In the genomic region with DNA sequence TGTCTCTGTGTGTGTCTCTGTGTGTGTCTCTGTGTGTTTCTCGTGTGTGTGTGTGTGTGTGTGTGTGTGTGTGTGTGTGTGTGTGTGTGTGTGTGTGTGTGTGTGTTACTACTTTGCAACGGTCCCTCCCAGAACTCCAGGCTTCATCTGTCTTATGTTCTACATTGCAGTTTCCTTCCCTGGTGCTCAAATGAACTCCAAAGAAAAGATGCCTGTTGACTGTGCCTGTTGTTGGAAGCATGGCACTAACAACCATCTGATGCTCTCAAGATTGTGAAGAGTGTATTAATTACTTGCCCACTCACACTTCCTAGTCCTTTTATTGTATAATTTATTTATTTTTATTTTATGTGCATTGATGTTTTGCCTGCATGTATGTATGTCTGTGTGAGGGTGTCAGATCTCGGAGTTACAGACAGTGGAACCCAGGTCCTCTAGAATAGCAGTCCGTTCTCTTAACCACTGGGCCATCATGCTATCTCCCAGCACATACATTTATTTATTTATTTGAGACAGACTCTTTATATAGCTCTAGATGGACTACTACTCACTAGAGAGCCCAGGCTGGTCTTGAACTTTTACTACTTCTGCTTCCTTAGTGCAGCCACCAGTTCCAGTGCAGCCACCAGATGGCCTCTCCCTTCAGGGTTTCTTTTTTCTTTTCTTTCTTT, we compare ENCODE assay signal across 8 mouse cellular contexts. TPM values are rescaled to one million over a fixed set of nuclear protein-coding genes. Genes with fewer than 3 reads are reported as not detected.
DNase-seq lines count a peak whose midpoint lies in the region; ATAC-seq and TF ChIP-seq lines count a peak whose summit lies in the region.

No protein-coding gene starts in this region.

- no peaks in the 10 kb centered on the region for H3K9me3 ChIP-seq in kidney, embryonic 15.5 days (replicated peaks)
- no peaks in the 10 kb centered on the region for H3K9me3 ChIP-seq in embryonic facial prominence, embryonic 10.5 days
- no peaks in the 10 kb centered on the region for H3K9me3 ChIP-seq in midbrain, postnatal 0 days (ENCODE audit: low read length)

- no peak for TF ChIP-seq CTCF in midbrain, postnatal 0 days (IDR thresholded peaks at IDR 0.05)

- intact Hi-C loops in left cerebral cortex, postnatal 10 days (cut with DNase I) = no loop called here

- peaks cover 8% of the 10 kb centered on the region for H3K4me1 ChIP-seq in kidney, embryonic 15.5 days
- H3K4me1 ChIP-seq in embryonic facial prominence, embryonic 10.5 days = peaks cover 9% of the 10 kb centered on the region
- H3K4me1 ChIP-seq in midbrain, postnatal 0 days (ENCODE audit: insufficient read depth, low read length) = 0 out of 2 replicates have a peak, but pooled peaks cover 5% of the 10 kb centered on the region

- peak overlapping the region; percentile 77 for H3K4me3 ChIP-seq in kidney, embryonic 15.5 days (replicated peaks)
- peak overlapping the region; percentile 80 for H3K4me3 ChIP-seq in embryonic facial prominence, embryonic 10.5 days
- peak overlapping the region; percentile 94 for H3K4me3 ChIP-seq in midbrain, postnatal 0 days (ENCODE audit: low read depth, low read length)

- peak overlapping the region; percentile 68 for H3K4me2 ChIP-seq in kidney, embryonic 15.5 days
- H3K4me2 ChIP-seq in midbrain, postnatal 0 days (ENCODE audit: low read depth, low read length, poor library complexity, severe bottlenecking) = peak overlapping the region; percentile 65

- peak; percentile 30 for ATAC-seq in kidney, embryonic 15.5 days (replicated peaks; ENCODE audit: low FRiP score)
- ATAC-seq in inflammation-experienced regulatory T-cells, adult 6 months = peak; percentile 21
- ATAC-seq in midbrain, postnatal 0 days (ENCODE audit: low FRiP score) = peak; percentile 17; the same call in 1 of the 2 replicates

- no peak for DNase-seq in kidney, postnatal 10 days
- DNase-seq in embryonic facial prominence, embryonic 10.5 days (ENCODE audit: low spot score) = no peak
- DNase-seq in midbrain, postnatal 0 days (ENCODE audit: low spot score) = no peak
- no peak for DNase-seq in left cerebral cortex, postnatal 10 days (ENCODE audit: extremely low spot score in 1 of 2, low spot score in 2 of 2)
- DNase-seq in natural killer cell, adult 2 months (ENCODE audit: low spot score in 2 of 2) = no peak
- no peak for DNase-seq in adrenal gland, postnatal 10 days

- no peaks in the 10 kb centered on the region for H3K27me3 ChIP-seq in kidney, embryonic 15.5 days
- no peaks in the 10 kb centered on the region for H3K27me3 ChIP-seq in embryonic facial prominence, embryonic 10.5 days (replicated peaks; ENCODE audit: low read depth, poor library complexity, severe bottlenecking)
- H3K27me3 ChIP-seq in midbrain, postnatal 0 days (ENCODE audit: insufficient read depth, low read length) = no peaks in the 10 kb centered on the region

- H3K27ac ChIP-seq in kidney, embryonic 15.5 days = 0 out of 2 replicates have a peak overlapping the region, but pooled peaks have one; percentile 85
- H3K27ac ChIP-seq in embryonic facial prominence, embryonic 10.5 days (replicated peaks) = peak overlapping the region; percentile 94
- no peak overlapping the region for H3K27ac ChIP-seq in midbrain, postnatal 0 days (ENCODE audit: low read depth, low read length)

- no peaks in the 10 kb centered on the region for H3K36me3 ChIP-seq in kidney, embryonic 15.5 days
- H3K36me3 ChIP-seq in embryonic facial prominence, embryonic 10.5 days (replicated peaks) = peaks cover 9% of the 10 kb centered on the region
- no peaks in the 10 kb centered on the region for H3K36me3 ChIP-seq in midbrain, postnatal 0 days (ENCODE audit: insufficient read depth, low read length)

- H3K9ac ChIP-seq in kidney, embryonic 15.5 days = peak overlapping the region; percentile 90; the same call in 1 of the 2 replicates
- H3K9ac ChIP-seq in midbrain, postnatal 0 days (replicated peaks; ENCODE audit: low read length, poor library complexity, severe bottlenecking) = peak overlapping the region; percentile 89; the same call in 1 of the 2 replicates

- 50% methylated on average over 4 of the region's 4 CpGs for WGBS in kidney, embryonic 15.5 days
- WGBS in embryonic facial prominence, embryonic 10.5 days = 64% methylated on average over 4 of the region's 4 CpGs
- WGBS in midbrain, postnatal 0 days = 54% methylated on average over 4 of the region's 4 CpGs

RNA-seq across cellular contexts. Expression of a gene that starts 0.5 kb away (rescaled TPM):
- polyA plus RNA-seq in kidney, embryonic 15.5 days (2015; fragmentation: Nextera tagmentation; extraction: Ambion mirVana) = 32.5 and 34.6 TPM in 2 replicates
- polyA plus RNA-seq in embryonic facial prominence, embryonic 10.5 days (2016; fragmentation: Nextera tagmentation; extraction: Ambion mirVana) = 48.7 and 50.2 TPM in 2 replicates
- 10 to 100 TPM; 23.2 to 33.2 (median 31.7) TPM for polyA plus RNA-seq in inflammation-experienced regulatory T-cells, adult 6 months (2017; shearing (Covaris generic))
- 19.2 and 40.1 TPM in 2 replicates for total RNA-seq in midbrain, postnatal 0 days (2014; rRNA removed)
- polyA plus RNA-seq in midbrain, postnatal 0 days (2015; fragmentation: Nextera tagmentation; extraction: Ambion mirVana) = 16.3 and 20.3 TPM in 2 replicates
- total RNA-seq in left cerebral cortex, postnatal 10 days (2021) = 10 to 100 TPM; 42.7 to 47.6 TPM
- total RNA-seq in adrenal gland, postnatal 10 days (2021) = 10 to 100 TPM; 27.0 to 39.8 TPM
